Mouse (Mus musculus) E14TG2a.4 (cell line): ENCODE data around the gene Mamstr.

ENCODE experiments used
- CTCF ChIP-seq: conservative IDR thresholded peaks from 2 replicates; pipeline ENCODE4 v1.5.1; 2014; ENCODE audit warnings: low read length
- NANOG ChIP-seq: IDR thresholded peaks from 2 replicates; pipeline ENCODE4 v1.6.1; 2014; ENCODE audit warnings: borderline replicate concordance, low read length, mixed read lengths

GRCm38 (mm10) chr7:45681046-45681736, 41.4 kb downstream of the Mamstr start:
- TF ChIP-seq CTCF (no peak), NANOG (no peak)
